Mouse (Mus musculus): ENCODE measurements around the gene Egfem1.
A peak's percentile ranks its signal among the peaks of the same experiment; 100 is the strongest.

The Egfem1 gene

DNA sequence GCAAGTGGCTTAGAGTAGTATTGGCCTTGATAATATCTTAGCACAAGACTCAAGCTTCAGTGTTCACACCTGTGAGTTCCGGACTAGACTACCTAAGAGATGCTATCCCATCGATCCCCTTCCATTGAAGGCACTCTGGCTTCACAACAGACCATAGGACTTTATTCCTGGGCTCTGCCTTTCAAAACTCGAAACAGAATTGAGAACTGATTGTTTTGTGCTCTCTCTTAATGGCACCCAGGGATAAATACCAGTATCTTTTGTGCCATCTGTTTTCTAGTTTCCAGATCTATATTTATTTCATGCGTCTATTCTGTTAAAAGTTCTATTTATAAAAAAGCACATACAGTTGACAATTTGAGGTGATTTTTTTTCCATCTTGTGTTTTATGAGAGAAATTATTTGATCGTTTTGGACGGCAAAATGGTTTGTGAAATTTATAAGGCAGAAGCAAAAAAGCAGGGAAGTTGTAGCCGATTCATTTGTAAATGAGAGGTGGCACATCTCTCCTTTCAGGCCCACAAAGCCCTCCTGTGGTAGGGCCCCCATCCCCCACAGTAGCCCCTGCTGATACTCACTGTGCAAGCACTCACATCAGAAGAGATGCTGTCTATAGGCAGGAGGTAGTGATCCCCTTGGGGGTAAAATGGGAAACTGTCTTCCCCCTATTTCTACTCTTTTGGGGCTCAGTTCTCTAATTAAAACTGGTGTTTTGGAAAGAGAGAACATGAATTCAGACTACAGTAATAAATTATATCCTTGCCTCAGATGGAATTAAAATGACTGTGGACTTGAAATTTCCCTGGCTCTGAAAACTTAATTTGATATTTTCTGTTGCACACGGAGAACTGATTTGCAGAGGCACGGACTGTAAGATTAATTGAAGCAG lies 53.6 kb downstream of the Egfem1 start:
- DNase-seq, result no peak

DNA sequence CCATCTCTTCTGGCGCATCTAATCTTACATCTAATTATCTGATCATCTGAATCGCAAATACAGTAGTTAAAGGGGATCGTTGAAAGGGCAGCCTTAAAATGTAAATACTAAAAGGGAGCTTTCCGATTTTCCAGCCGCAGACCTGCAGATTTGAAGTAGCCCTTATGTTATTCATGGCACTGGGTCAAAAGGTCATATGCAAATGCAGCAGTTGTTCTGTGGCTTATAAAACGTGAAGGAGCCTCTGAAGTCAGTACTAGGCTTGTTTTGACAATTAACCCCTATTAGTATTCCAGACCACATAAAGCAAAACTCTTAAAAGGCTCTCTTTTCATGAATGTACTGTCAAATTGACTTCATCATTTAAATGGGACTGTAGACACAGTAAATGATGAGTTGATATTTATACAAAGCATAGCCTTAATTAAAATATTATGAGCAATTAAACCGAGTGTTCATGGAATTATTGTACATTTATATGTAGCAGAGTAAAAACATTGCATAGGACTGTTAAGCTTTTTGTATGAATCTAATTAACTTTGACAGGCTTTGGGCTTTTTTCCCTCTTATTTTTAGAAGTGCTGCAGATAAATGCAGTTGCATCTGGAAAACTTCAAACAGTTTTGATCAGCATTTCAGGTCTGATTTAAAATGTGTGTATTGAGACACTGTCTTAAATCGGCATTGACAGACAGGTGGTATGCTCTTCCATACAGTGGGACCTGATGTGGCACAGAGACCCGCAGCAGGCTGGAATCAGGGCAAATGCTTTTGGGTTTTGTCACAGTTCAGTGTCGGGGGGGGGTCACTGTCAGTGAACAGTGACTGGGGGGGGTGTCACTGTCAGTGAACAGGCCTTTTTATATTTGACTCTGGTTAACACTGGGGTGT lies 54.5 kb downstream of the Egfem1 start:
- no peak for DNase-seq

DNA sequence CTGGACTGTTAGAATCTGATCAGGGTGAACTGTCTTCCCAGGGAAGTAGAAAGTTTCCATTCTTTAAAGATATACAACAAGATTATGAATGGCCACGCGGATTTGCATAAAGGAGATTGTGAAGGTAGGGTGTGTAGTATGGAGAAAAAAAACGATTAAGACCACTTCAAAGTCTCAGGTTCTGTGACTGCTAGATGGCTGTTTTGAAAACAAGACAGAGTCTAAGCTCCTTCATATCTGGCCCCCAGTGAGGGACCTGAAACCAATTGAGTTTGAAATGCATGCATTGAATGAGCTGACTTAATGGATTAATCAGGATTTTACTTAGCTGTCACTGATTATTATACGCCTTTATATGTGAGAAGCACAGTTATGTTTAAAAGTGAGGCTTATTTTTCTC lies 86.6 kb downstream of the Egfem1 start:
- no peak for DNase-seq

GRCm38 (mm10) chr3:29169003-29169402 lies 87.2 kb downstream of the Egfem1 start:
- no peak for DNase-seq

DNA sequence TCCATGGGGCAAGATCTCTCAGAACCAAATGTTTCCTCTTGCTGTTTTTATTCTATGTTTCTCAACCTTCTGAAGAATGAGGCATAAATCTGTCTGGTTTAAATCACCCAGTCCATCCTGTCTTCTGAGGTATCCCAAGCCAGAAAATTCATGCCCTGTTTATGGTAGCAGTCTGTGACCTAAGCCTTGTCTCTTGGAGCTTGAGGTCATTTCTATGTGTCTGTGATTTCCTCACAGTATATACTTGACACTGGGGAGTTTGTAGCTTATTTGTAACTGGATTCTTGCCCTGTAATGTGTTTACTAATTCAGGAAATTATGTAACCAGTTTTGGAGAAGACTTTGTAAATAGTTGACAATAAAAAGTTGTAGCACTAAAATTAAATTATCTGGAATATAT lies 95.2 kb downstream of the Egfem1 start:
- no peak for DNase-seq

DNA sequence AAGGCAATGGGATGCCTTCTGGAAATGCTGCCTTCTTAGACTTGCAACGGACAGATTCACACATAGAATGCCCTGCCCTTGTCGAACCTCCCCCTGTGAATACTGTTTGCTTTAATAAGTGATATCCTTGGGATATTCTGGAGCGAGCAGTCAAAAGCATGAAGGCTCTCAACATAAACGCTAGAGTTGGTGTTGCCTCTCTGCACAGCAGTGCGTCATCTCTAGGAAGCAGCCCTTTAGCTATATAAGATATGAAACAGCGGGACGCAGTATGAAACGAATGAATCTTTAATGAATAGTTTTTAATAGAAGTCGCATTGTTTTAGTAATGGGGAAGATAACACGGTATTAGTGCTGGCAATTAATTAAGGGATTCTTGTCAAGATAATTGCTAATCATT lies 101.2 kb downstream of the Egfem1 start:
- no peak for DNase-seq

DNA sequence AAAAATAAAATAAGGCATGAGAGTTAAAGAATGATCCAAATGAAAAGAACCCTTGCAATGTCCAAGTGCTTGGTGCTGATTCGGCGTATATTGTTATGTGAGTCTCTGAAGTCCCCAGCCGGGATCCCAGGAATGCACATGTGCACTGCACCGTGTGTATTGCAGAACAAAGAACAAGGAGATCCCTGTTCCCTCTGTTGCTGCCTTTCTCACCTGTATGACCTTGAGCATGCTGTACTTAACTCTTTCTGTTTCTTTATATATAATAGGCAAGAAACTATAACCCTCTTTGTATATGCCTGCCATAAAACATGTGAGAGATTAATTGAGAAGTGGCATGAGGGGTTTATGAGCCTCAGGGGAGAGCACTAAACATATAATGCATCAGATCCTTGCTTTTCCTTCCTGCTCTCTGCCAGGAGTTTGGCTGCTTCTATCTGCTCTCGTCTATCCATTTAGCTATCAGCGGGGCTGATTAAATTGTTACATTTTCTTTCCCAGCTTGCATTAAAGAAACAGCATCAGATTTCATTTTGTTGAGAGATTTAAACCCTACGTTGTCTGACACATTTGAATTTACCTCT lies 101.9 kb downstream of the Egfem1 start:
- DNase-seq, result no peak

DNA sequence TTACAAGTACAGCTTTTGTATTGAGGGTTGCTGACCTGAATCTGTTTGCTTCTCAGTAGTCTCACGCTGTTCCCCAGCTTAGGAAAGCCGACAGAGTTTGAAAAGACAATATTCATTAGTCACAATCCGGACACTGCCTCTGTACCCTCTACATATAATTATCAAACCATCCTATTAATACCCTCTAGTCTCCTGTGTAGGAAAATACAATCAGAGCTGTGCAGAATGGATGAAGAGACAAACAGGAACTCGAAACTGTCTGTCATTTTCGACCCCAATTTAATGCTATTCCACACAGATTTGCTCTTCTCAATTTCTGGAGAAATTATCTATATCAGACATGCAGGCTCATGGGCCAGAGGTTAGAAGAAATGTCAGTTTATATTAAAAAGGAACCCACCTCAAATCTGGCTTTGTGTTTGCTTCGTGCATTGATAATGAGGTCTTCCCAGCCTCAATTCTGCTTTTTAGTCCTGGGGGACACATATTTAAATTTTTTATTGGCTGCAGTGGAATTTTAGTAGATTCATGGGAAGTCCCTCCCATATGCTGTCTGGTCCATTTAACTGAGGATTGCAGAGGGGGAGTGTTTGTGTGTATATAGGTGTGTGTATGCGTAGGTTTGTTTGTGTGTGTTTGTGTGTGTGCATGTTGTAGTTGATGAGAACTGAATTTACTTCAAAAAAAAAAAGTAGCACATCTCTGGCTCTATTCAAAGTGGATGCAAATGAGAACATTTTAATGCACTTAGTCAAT lies 102.8 kb downstream of the Egfem1 start:
- DNase-seq, result no peak

DNA sequence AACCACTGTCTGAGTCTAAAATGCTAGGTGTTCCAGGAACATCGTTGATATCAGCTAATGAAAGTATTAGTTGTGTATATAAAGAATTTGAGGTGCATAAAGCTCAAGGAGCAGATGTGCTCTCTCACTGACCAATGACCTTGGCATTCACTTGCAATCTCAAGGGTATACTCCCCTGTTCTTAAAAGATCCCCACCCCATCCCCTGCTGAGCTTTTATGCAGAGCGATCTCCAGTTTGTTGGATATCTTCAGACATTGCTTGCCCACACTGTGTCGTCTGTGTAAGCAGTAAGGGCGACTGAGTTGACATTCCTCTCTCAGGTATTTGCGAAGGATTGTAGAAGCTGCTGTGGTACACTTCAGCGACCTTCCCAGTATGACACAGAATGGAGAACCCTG lies 108.4 kb downstream of the Egfem1 start:
- no peak for DNase-seq

DNA sequence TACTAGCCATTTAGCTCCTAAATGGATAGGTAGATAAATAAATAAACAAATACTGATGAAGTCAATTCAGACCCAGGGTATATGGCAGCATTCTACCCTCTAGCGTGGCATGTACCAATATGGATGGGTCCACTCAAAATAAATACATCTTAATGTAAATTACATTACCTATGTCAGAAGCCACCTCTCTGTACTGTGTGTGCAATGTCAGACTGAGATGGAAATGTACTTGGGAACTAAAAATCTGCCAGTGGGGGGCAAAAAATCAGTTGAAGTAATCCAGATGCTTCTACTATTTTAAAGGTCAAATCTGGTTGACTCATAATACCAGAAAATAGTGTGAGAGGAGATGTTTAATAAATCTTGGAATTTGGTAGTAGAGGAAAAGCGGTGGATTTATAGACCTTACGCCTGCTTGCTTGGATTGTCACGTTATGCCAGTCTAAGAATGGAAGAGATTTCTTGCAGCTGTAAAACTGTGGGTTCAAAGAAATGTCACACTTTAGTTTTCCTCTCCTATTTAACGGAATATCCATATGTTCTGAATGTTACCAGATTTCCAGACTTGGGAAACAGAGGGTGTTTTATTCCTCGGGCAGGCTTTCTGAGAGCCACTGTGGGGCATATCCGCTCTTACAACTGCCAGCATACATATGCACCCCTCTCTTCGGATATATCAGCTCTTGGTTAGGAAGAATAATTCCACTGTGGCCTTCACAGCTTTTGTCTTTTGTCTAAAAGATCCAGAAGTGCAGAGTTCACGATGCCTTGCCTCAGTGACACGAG lies 116.1 kb downstream of the Egfem1 start:
- DNase-seq, result no peak

DNA sequence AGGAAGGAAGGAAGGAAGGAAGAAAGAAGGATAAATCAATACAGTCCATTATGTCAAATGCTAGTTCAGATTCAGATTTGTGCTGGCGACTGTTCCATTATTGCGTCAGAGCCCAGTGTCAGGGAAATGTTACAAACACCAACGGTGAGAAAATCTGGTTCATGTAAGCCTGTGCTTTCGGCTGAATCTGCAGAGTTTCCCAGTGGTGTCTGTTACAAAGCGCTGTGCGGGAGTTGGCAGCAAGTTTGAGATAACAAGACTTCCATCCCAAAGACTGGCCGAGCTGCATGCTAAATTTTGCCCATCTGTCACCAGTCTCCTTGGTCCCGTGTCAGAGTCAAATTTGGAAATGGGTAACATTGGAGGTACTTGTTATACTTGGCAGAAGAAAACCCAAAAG lies 118.8 kb downstream of the Egfem1 start:
- DNase-seq, result peak; percentile 21

- no peak for DNase-seq
Measured at GRCm38 (mm10) chr3:29202536-29202935, 120.7 kb downstream of the Egfem1 start.

GRCm38 (mm10) chr3:29222414-29222813 lies 140.6 kb downstream of the Egfem1 start:
- DNase-seq, result no peak

DNA sequence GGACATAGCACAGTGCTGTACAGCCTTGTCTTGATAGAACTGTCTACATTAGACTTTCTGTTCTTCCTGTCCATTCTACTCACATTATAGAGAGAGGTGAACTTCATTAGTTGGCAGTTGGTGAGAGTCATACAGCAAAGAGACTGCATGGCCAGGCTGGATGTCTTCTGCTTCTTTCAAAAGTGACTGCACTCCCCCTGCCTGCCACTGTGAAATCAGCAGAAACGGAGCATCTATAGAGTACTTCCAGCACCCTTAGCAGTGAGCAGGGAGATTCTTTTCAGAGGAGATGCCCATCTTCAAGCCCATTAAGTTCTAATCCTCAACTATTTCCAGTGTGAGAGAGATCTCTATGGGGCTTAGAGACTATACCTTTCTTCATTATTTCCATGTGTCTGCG lies 147.9 kb downstream of the Egfem1 start:
- no peak for DNase-seq

DNA sequence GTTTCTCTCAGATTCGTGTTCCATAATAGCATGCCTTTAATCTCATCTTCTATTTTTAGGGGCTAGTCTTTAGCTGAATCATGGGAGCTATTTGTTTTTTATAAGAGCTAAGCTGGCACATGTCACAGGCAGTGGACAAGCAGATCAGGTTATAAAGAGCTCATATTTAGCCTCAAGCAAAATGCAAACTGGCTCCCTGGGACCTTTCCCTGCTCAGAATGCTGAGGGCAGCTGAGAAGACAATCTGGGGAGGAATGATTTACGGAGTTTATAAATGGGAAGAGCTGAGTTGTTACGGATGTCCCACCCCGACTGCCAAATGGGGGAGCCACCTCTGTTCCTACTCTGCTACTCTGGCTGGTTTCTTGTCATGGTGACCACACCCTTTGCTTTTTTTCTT lies 153.7 kb downstream of the Egfem1 start:
- DNase-seq, result no peak

DNA sequence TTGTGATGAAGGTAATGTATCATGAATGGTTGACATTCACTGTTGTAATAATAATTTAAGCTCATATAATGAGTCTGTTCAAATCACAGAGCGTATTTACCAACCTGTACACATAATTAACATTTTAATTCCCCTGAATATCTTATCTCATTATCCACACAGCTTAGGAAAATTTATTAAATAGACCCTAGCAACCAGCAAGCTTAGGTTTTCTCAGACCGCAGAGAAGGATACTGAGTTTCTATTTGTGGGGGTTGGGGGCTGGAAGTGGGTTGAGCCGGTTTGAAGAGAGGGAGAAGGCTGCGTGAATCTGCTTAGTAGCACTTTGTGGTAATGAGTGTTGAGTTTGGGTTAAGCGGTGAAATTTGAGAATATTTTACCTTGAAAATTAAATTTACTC lies 154.7 kb downstream of the Egfem1 start:
- no peak for DNase-seq

DNA sequence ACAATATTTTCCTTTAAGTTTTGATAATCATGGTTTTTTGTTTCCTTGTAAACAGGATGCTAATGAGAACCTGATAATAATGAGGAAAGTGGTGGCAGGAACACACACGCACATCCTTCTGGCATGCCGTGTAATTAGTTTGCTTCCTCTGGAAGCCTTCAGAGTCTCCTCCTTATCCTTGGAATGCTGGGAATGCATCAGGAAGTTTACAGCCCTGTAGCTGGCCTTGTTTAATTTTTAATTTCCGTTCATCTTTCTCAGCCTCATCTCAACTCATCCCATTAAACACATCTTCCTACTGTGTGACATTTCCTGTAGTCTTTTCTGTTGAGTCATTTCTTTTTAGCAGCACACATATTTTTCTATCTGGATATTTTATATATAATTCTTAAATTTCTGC lies 161.8 kb downstream of the Egfem1 start:
- DNase-seq, result no peak

- DNase-seq, result no peak
Measured at GRCm38 (mm10) chr3:29291633-29292032, 209.8 kb downstream of the Egfem1 start.

DNA sequence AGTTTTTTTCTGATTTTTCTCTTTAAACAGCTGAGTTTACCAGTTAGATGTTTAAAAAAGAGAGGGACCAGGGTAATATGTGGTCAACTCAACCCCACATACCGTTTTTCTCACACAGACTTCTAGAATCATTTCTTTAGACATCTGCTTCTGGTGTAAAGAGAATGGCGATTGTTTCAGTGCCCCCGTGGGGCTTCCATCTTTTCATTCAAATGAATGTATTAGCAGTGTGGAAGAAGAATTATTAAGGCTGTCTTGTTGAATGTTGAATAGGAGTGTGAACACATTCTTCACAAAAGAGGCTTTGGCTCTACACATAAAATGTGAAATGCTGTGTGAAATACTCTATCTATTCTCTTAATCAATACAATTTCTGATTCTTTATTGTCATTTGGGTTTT lies 210.4 kb downstream of the Egfem1 start:
- no peak for DNase-seq

- no peak for DNase-seq
Measured at GRCm38 (mm10) chr3:29293230-29293629, 211.4 kb downstream of the Egfem1 start.

GRCm38 (mm10) chr3:29342223-29342791 lies 260.5 kb downstream of the Egfem1 start:
- no peak for DNase-seq

GRCm38 (mm10) chr3:29345805-29346204 lies 264.0 kb downstream of the Egfem1 start:
- no peak for DNase-seq

All from lung, postnatal 14 days (tissue).